Mouse (Mus musculus) WW6 (cell line): Measurements from ENCODE around the gene Olfr1183.
"Not testable (repeated sequence)": the region's sequence is repeated elsewhere in the genome, so short reads cannot be mapped to it uniquely, and the experiment has no call there.

ENCODE experiments used
- DNase-seq: peaks from one replicate; pipeline ENCODE4 v3.0.0-alpha.2; 2013; ENCODE audit warnings: low read depth, low spot score

Gene Olfr1183

DNA sequence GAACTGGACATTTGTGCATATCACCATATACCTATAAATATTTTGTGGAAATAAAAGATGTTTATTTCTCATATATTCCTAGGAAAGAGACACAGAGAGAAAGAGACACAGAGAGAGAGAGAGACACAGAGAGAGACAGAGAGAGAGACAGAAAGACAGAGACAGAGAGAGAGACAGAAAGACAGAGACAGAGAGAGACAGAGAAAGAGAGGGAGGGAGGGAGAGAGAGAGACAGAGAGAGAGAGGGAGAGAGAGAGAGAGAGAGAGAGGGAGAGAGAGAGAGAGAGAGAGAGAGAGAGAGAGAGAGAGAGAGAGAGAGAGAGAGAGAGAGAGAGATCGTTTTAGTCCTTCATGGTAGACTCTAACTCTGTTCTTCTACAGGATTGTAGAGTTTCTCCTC is at the start of gene Olfr1183:
Gene Olfr1183, plus strand, starts transcription at position 301 of the 400 bp plus-strand sequence.
- DNase-seq, result not testable (repeated sequence)

DNA sequence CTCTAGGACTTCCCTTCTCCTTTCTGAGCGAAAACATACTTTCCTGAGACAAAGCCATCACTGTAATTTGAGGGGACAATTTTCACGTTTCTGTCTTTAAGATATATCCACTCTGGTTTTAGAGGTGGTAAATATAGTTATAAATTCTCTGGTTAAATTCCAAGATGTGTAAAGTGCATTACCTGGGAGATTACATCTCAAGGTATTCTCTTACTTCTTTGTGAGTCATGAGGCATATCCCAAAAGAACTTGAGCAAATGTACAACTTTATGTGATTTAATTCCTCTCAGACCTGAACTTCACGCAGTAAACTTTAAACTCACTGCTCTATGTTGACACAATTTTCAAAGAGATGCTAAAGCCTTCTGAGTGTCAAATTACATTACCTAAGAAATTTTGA is 48.3 kb upstream of the Olfr1183 start, which contains the start of gene Olfr1179:
Gene Olfr1179, minus strand, starts transcription at position 101 of the 400 bp plus-strand sequence.
- DNase-seq, result no peak

DNA sequence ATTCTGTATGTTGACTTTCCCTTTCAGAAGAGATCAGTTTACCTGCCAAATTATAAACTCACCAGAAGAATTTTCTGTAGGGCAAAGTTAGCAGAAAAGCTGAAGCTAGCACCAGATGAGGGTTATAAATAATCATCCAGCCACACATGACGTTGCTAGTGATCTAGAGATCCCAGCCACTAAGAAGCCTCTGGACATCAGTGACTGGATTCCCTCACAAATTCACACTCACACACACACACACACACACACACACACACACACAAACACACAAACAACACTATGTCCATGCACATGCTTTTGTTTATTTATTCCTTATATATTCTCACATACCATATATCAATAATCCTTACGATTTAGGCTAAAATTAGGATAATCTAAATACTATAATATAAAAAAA is 35.6 kb upstream of the Olfr1183 start, which contains the start of gene Olfr1180:
Gene Olfr1180, minus strand, starts transcription at position 101 of the 400 bp plus-strand sequence.
- DNase-seq, result no peak

DNA sequence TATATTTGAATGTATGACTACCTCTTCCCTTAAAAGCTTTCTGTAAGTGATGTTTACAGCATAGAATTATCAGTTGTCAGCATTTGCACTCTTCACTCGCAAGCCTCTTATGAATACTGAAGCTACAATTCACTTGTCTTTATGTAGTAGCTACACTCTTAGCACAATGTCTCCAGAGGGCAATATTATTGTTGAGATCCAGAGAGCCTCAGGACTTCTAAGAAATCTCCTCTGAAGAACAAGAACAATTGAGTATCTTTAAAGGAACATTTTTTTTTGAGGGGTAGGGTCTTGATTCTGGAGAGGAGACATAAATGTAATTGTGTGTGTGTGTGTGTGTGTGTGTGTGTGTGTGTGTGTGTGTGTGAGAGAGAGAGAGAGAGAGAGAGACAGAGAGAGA is 28.6 kb upstream of the Olfr1183 start, which contains the start of gene Olfr1181:
Gene Olfr1181, minus strand, starts transcription at position 101 of the 400 bp plus-strand sequence.
- DNase-seq, result no peak

DNA sequence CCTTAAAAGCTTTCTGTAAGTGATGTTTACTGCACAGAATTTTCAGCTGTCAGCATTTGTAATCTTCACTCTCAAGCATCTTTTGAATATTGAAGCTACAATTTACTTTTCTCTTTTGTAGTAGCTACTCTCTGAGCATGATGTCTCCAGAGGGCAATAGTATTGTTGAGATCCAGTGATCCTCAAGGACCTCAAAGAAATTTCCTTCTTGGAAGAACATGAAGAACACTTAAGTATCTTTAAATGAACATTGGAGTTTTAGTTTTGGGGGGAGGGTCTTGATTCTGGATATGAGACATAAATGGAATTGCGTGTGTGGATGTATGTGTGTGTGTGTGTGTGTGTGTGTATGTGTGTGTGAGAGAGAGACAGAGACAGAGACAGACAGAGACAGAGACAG is 5.6 kb upstream of the Olfr1183 start, which contains the start of gene Gm13757:
Gene Gm13757, minus strand, starts transcription at position 101 of the 400 bp plus-strand sequence.
- no peak for DNase-seq

DNA sequence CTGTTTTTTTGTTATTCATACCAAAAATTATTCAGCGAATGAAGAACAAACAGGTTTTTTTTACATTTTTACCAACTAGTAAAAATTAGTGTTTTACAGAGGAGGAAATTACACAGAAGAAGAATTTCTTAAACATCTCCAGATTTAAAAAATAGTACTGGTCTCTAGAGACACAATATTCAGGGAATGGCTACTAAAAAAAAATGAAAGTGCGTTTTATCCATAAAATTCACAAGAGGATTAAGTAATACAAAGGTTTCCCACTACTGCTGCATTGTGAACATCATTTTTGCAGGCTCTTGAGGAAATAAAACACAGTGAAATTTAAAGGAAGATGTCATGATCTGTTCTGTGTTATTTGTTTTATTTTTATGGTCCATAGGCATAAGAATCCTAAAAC is 28.6 kb downstream of the Olfr1183 start, which contains the start of gene Olfr1184:
Gene Olfr1184, plus strand, starts transcription at position 301 of the 400 bp plus-strand sequence.
- DNase-seq, result no peak

DNA sequence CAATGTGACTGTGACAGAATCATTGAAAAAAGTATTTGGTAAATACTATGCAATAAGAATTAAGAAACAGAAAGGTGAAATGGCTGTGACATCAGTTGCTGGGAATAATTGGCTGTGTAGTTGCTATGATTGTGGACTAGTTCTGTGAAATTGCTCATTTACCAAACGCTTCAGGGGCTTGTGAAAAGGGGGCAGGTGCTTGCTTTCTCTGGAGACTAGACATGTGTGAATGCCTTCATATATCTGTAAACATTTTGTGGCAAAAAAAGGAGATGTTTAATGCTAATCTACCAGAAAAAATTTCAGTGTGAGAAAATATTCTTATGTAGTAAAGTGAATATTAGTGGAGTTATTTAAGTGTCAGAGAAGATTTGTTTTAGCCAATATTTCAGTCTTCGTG is 38.4 kb downstream of the Olfr1183 start, which contains the start of gene Olfr1185-ps1:
Gene Olfr1185-ps1, plus strand, starts transcription at position 301 of the 400 bp plus-strand sequence.
- DNase-seq, result no peak

DNA sequence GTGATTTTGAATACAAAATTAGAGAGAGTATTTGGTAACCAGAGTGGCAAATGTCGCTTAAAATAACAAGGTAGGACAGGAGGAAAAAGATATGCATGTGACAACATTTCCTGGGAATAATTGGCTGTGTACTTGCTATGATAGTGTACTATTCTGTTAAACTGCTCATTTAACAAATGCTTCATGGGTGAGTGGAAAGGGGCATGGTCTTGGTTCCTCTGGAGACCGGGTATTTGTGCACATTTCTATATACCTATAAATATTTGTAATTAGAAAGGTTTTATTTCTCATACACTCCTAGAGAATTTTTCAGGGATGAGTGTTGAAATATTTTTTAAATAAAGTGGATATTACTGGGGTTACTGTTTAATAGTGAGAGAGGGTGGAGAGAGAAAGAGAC is 63.6 kb downstream of the Olfr1183 start, which contains the start of gene Olfr1186:
Gene Olfr1186, plus strand, starts transcription at position 301 of the 400 bp plus-strand sequence.
- no peak for DNase-seq
